Mouse (Mus musculus) intestine, embryonic 15.5 days (tissue): Measurements from ENCODE around the gene 5430427O19Rik. TPM values are rescaled to one million over a fixed set of nuclear protein-coding genes. Genes with fewer than 3 reads are reported as not detected.

ENCODE experiments used
- ATAC-seq: fragments of 200-750 bp; cut with Nextera tagmentation; 2 replicates; pipeline ENCODE4 v1.8.0; 2017; ENCODE audit warnings: moderate TSS enrichment, moderate library complexity
- H3K27ac ChIP-seq: fragments of 300-500 bp; sonication (generic); 2 replicates; pipeline ENCODE4 v1.5.1; 2015; ENCODE audit warnings: mild to moderate bottlenecking, inconsistent platforms
- H3K27me3 ChIP-seq: fragments of 300-500 bp; sonication (generic); replicated peaks from 2 replicates; pipeline ENCODE4 v1.6.1; 2015; ENCODE audit warnings: inconsistent platforms
- H3K36me3 ChIP-seq: fragments of 300-500 bp; sonication (generic); 2 replicates; pipeline ENCODE4 v1.6.1; 2015; ENCODE audit warnings: inconsistent platforms
- H3K4me1 ChIP-seq: fragments of 300-500 bp; sonication (generic); replicated peaks from 2 replicates; pipeline ENCODE4 v1.6.1; 2015; ENCODE audit warnings: inconsistent platforms
- H3K4me2 ChIP-seq: fragments of 300-500 bp; sonication (generic); replicated peaks from 2 replicates; pipeline ENCODE4 v1.6.1; 2015; ENCODE audit warnings: mild to moderate bottlenecking, inconsistent platforms
- H3K4me3 ChIP-seq: fragments of 300-500 bp; sonication (generic); replicated peaks from 2 replicates; pipeline ENCODE4 v1.5.1; 2015; ENCODE audit warnings: inconsistent platforms
- H3K9ac ChIP-seq: fragments of 300-500 bp; sonication (generic); 2 replicates; pipeline ENCODE4 v1.6.1; 2015; ENCODE audit warnings: inconsistent platforms
- H3K9me3 ChIP-seq: fragments of 300-500 bp; sonication (generic); 2 replicates; pipeline ENCODE4 v1.6.1; 2016; ENCODE audit warnings: inconsistent platforms
- WGBS: fragments of 180-500 bp; shearing (Covaris S2); methylation state at CpG from one replicate; pipeline ENCODE4 v1.1.7; 2015; 5-methylcytosine and 5-hydroxymethylcytosine counted together
- polyA plus RNA-seq: library from polyadenylated mRNA; unstranded; fragments of >200 nt; fragmentation: Nextera tagmentation; extraction: Ambion mirVana; gene quantifications from 2 replicates; pipeline ENCODE4 v1.2.1, GENCODE M21; 2015

The 5430427O19Rik gene
- polyA plus RNA-seq, 1 experiment from 2014 or later = 0.20 TPM

GRCm38 (mm10) chrX:85879198-85879977, 9.2 kb downstream of the 5430427O19Rik start:
- ATAC-seq = peak; percentile 56
- no peak overlapping the region for H3K9ac ChIP-seq
- no peaks in the 10 kb centered on the region for H3K27me3 ChIP-seq
- H3K4me1 ChIP-seq = no peaks in the 10 kb centered on the region
- 55% methylated on average over 7 of the region's 7 CpGs for WGBS
- H3K27ac ChIP-seq = no peak overlapping the region
- H3K4me3 ChIP-seq = no peak overlapping the region
- no peak overlapping the region for H3K4me2 ChIP-seq
- no peaks in the 10 kb centered on the region for H3K9me3 ChIP-seq
- no peaks in the 10 kb centered on the region for H3K36me3 ChIP-seq

DNA sequence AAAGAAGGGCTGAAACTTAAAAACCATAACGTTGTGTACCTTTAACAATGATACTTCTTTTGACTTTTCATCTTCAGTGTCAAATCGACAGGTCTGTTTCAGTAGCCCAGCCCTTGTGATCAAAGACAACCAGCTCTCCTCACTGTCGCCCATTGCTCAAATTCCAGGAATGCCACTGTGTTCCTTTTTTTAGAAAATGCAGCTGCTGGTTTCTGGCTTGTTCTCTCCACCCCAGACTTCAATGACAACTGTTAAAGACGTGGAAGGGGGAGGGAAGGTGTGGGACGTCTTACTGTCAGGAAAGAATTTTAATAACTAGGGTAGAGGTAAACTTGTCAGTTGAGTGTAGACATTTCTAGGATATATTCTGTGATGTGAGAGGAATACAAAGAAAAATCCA, 16.5 kb downstream of the 5430427O19Rik start:
- Histone ChIP-seq H3K4me3 (no peak overlapping the region), H3K27me3 (no peaks in the 10 kb centered on the region), H3K4me2 (no peak overlapping the region), H3K4me1 (no peaks in the 10 kb centered on the region), H3K27ac (no peak overlapping the region), H3K9ac (no peak overlapping the region), H3K36me3 (no peaks in the 10 kb centered on the region), H3K9me3 (no peaks in the 10 kb centered on the region)
- ATAC-seq = no peak
- WGBS = 39% methylated on average over 5 of the region's 5 CpGs

GRCm38 (mm10) chrX:85901195-85901594, 31.0 kb downstream of the 5430427O19Rik start:
- H3K9me3 ChIP-seq = no peaks in the 10 kb centered on the region
- no peak for ATAC-seq
- no peak overlapping the region for H3K4me3 ChIP-seq
- no peaks in the 10 kb centered on the region for H3K4me1 ChIP-seq
- no peak overlapping the region for H3K9ac ChIP-seq
- H3K36me3 ChIP-seq = no peaks in the 10 kb centered on the region
- no peak overlapping the region for H3K27ac ChIP-seq
- no peak overlapping the region for H3K4me2 ChIP-seq
- WGBS = 68% methylated on average over 1 of the region's 1 CpGs
- H3K27me3 ChIP-seq = no peaks in the 10 kb centered on the region

GRCm38 (mm10) chrX:85919034-85919433, 48.9 kb downstream of the 5430427O19Rik start:
- WGBS = 39% methylated on average over 3 of the region's 3 CpGs
- no peak overlapping the region for H3K4me2 ChIP-seq
- no peaks in the 10 kb centered on the region for H3K36me3 ChIP-seq
- H3K9me3 ChIP-seq = no peaks in the 10 kb centered on the region
- no peak overlapping the region for H3K4me3 ChIP-seq
- ATAC-seq = no peak
- no peak overlapping the region for H3K27ac ChIP-seq
- no peaks in the 10 kb centered on the region for H3K4me1 ChIP-seq
- H3K27me3 ChIP-seq = no peaks in the 10 kb centered on the region
- no peak overlapping the region for H3K9ac ChIP-seq

- H3K9ac ChIP-seq = no peak overlapping the region
- WGBS = 8% methylated on average over 2 of the region's 2 CpGs
- H3K27me3 ChIP-seq = no peaks in the 10 kb centered on the region
- no peak for ATAC-seq
- H3K4me2 ChIP-seq = no peak overlapping the region
- H3K9me3 ChIP-seq = no peaks in the 10 kb centered on the region
- no peaks in the 10 kb centered on the region for H3K4me1 ChIP-seq
- H3K36me3 ChIP-seq = no peaks in the 10 kb centered on the region
- H3K4me3 ChIP-seq = no peak overlapping the region
- H3K27ac ChIP-seq = no peak overlapping the region
These were observed 62.8 kb downstream of the 5430427O19Rik start for GRCm38 (mm10) chrX:85932991-85933390.

Other genes with a start within 250 kb of the 5430427O19Rik start
- 24.5 and 25.4 TPM in 2 replicates for gene Gk, start 93.5 kb upstream of the 5430427O19Rik start, polyA plus RNA-seq
- not detected in 2 replicates for gene Samt3, start 173.8 kb downstream of the 5430427O19Rik start, polyA plus RNA-seq